Mouse (Mus musculus) midbrain, embryonic 15.5 days (tissue): Measurements from ENCODE around the gene Otud5. TPM values are rescaled to one million over a fixed set of nuclear protein-coding genes. Genes with fewer than 3 reads are reported as not detected.
A peak's percentile ranks its signal among the peaks of the same experiment; 100 is the strongest.
"Not testable (repeated sequence)": the region's sequence is repeated elsewhere in the genome, so short reads cannot be mapped to it uniquely, and the experiment has no call there.

ENCODE experiments used
- ATAC-seq: fragments of 200-750 bp; cut with Nextera tagmentation; replicated peaks from 2 replicates; pipeline ENCODE4 v1.8.0; 2017; ENCODE audit warnings: moderate TSS enrichment
- H3K27ac ChIP-seq: fragments of 300-500 bp; sonication (generic); 2 replicates; pipeline ENCODE4 v1.5.1; 2015; ENCODE audit warnings: mild to moderate bottlenecking, inconsistent platforms
- H3K27me3 ChIP-seq: fragments of 300-500 bp; sonication (generic); replicated peaks from 2 replicates; pipeline ENCODE4 v1.6.1; 2015; ENCODE audit warnings: inconsistent platforms
- H3K36me3 ChIP-seq: fragments of 300-500 bp; sonication (generic); replicated peaks from 2 replicates; pipeline ENCODE4 v1.6.1; 2015; ENCODE audit warnings: inconsistent platforms
- H3K4me1 ChIP-seq: fragments of 300-500 bp; sonication (generic); 2 replicates; pipeline ENCODE4 v1.6.1; 2015; ENCODE audit warnings: inconsistent platforms
- H3K4me2 ChIP-seq: fragments of 300-500 bp; sonication (generic); 2 replicates; pipeline ENCODE4 v1.6.1; 2015; ENCODE audit warnings: inconsistent platforms, mild to moderate bottlenecking, moderate library complexity
- H3K4me3 ChIP-seq: fragments of 300-500 bp; sonication (generic); 2 replicates; pipeline ENCODE4 v1.5.1; 2015; ENCODE audit warnings: mild to moderate bottlenecking, inconsistent platforms
- H3K9ac ChIP-seq: fragments of 300-500 bp; sonication (generic); 2 replicates; pipeline ENCODE4 v1.6.1; 2015; ENCODE audit warnings: mild to moderate bottlenecking, inconsistent platforms
- H3K9me3 ChIP-seq: fragments of 300-500 bp; sonication (generic); 2 replicates; pipeline ENCODE4 v1.6.1; 2016; ENCODE audit warnings: inconsistent platforms
- whole genome bisulfite sequencing: fragments of 180-500 bp; shearing (Covaris S2); methylation state at CpG from one replicate; pipeline ENCODE4 v1.1.7; 2015; ENCODE audit warnings: mixed read lengths; 5-methylcytosine and 5-hydroxymethylcytosine counted together
- polyA plus RNA-seq: library from polyadenylated mRNA; unstranded; fragments of >200 nt; fragmentation: Nextera tagmentation; extraction: Ambion mirVana; gene quantifications from 2 replicates; pipeline ENCODE4 v1.2.1, GENCODE M21; 2015

Otud5 gene
- polyA plus RNA-seq, 1 experiment from 2014 or later, result 49.1 TPM

- H3K4me1 ChIP-seq, result peaks cover 13% of the 10 kb centered on the region
- no peaks in the 10 kb centered on the region for H3K27me3 ChIP-seq
- 38% methylated on average over 13 of the region's 13 CpGs for WGBS
- peak overlapping the region; percentile 92 for H3K27ac ChIP-seq
- peak overlapping the region; percentile 52 for H3K9ac ChIP-seq
- peak overlapping the region; percentile 60 for H3K4me3 ChIP-seq
- no peaks in the 10 kb centered on the region; the same call in 1 of the 2 replicates for H3K36me3 ChIP-seq
- no peaks in the 10 kb centered on the region for H3K9me3 ChIP-seq
- ATAC-seq, result no peak
- H3K4me2 ChIP-seq, result peak overlapping the region; percentile 54
Observed at GRCm38 (mm10) chrX:7898211-7898610, 57.0 kb downstream of the Otud5 start.

GRCm38 (mm10) chrX:7898880-7899874 is 58.0 kb downstream of the Otud5 start, which contains the start of the genes Pqbp1 and Timm17b:
Gene Pqbp1, minus strand, starts transcription at chrX:7899269.
Gene Timm17b, plus strand, starts transcription at chrX:7899357.
- H3K4me1 ChIP-seq, result peaks cover 13% of the 10 kb centered on the region
- H3K4me3 ChIP-seq, result peak within 1 kb of the TSS; percentile 60
- no peaks in the 10 kb centered on the region for H3K9me3 ChIP-seq
- peak within 1 kb of the TSS; percentile 92 for H3K27ac ChIP-seq
- ATAC-seq, result peak; percentile 99
- no peaks in the 10 kb centered on the region for H3K27me3 ChIP-seq
- WGBS, result 19% methylated on average over 58 of the region's 62 CpGs
- no peaks in the 10 kb centered on the region; the same call in 1 of the 2 replicates for H3K36me3 ChIP-seq
- H3K4me2 ChIP-seq, result peak within 1 kb of the TSS; percentile 54
- peak within 1 kb of the TSS; percentile 55 for H3K9ac ChIP-seq

GRCm38 (mm10) chrX:7904441-7904840 is 63.3 kb downstream of the Otud5 start:
- Histone ChIP-seq H3K27me3 (no peaks in the 10 kb centered on the region), H3K4me1 (peaks cover 5% of the 10 kb centered on the region; the same call in 1 of the 2 replicates), H3K4me2 (no peak overlapping the region), H3K27ac (no peak overlapping the region), H3K36me3 (no peaks in the 10 kb centered on the region), H3K9me3 (no peaks in the 10 kb centered on the region), H3K9ac (no peak overlapping the region), H3K4me3 (no peak overlapping the region)
- WGBS, result 97% methylated on average over 5 of the region's 5 CpGs
- ATAC-seq, result no peak

GRCm38 (mm10) chrX:7907735-7908134 is 66.6 kb downstream of the Otud5 start, which contains the start of gene Gm10491:
Gene Gm10491, minus strand, starts transcription at chrX:7907835.
- no peaks in the 10 kb centered on the region for H3K4me1 ChIP-seq
- no peak within 1 kb of the TSS for H3K4me3 ChIP-seq
- no peaks in the 10 kb centered on the region for H3K36me3 ChIP-seq
- no peak for ATAC-seq
- 90% methylated on average over 5 of the region's 5 CpGs for WGBS
- no peak within 1 kb of the TSS for H3K9ac ChIP-seq
- H3K4me2 ChIP-seq, result no peak within 1 kb of the TSS
- no peaks in the 10 kb centered on the region for H3K9me3 ChIP-seq
- H3K27ac ChIP-seq, result no peak within 1 kb of the TSS
- H3K27me3 ChIP-seq, result no peaks in the 10 kb centered on the region

- not testable (repeated sequence) for H3K27ac ChIP-seq, H3K4me1 ChIP-seq, H3K9me3 ChIP-seq, H3K9ac ChIP-seq, H3K4me3 ChIP-seq, ATAC-seq, H3K36me3 ChIP-seq, H3K4me2 ChIP-seq, H3K27me3 ChIP-seq
- 95% methylated on average over 4 of the region's 4 CpGs for WGBS
Observed at GRCm38 (mm10) chrX:7909242-7909641, 68.1 kb downstream of the Otud5 start, which contains the start of gene Gm10490. Gene Gm10490, plus strand, starts transcription at chrX:7909542.

- no peak overlapping the region for H3K9ac ChIP-seq
- H3K27ac ChIP-seq, result no peak overlapping the region
- H3K9me3 ChIP-seq, result no peaks in the 10 kb centered on the region
- peak; percentile 60 for ATAC-seq
- 42% methylated on average over 6 of the region's 6 CpGs for WGBS
- H3K4me3 ChIP-seq, result no peak overlapping the region
- H3K27me3 ChIP-seq, result no peaks in the 10 kb centered on the region
- no peaks in the 10 kb centered on the region for H3K36me3 ChIP-seq
- no peak overlapping the region for H3K4me2 ChIP-seq
- H3K4me1 ChIP-seq, result no peaks in the 10 kb centered on the region
Observed at GRCm38 (mm10) chrX:7910473-7910872, 69.3 kb downstream of the Otud5 start.

- H3K27me3 ChIP-seq, H3K4me1 ChIP-seq, H3K4me2 ChIP-seq, H3K4me3 ChIP-seq, H3K9ac ChIP-seq, H3K9me3 ChIP-seq, H3K36me3 ChIP-seq, H3K27ac ChIP-seq, ATAC-seq: not testable (repeated sequence)
- 33% methylated on average over 3 of the region's 3 CpGs for WGBS
Observed at GRCm38 (mm10) chrX:7915669-7916068, 74.5 kb downstream of the Otud5 start.

GRCm38 (mm10) chrX:7917960-7918359 is 76.8 kb downstream of the Otud5 start:
- peaks cover 13% of the 10 kb centered on the region for H3K4me1 ChIP-seq
- not testable (repeated sequence) for H3K27ac ChIP-seq, H3K4me3 ChIP-seq, H3K27me3 ChIP-seq, H3K9ac ChIP-seq, ATAC-seq, H3K9me3 ChIP-seq, H3K4me2 ChIP-seq, H3K36me3 ChIP-seq
- WGBS, result 75% methylated on average over 6 of the region's 6 CpGs

GRCm38 (mm10) chrX:7919601-7920383 is 78.6 kb downstream of the Otud5 start, which contains the start of gene Pcsk1n:
Gene Pcsk1n, plus strand, starts transcription at chrX:7919822.
- ATAC-seq, result peak; percentile 92
- Histone ChIP-seq H3K9ac (peak within 1 kb of the TSS; percentile 65), H3K36me3 (0 out of 2 replicates have a peak, but pooled peaks cover 2% of the 10 kb centered on the region), H3K27me3 (no peaks in the 10 kb centered on the region), H3K27ac (peak within 1 kb of the TSS; percentile 83), H3K4me3 (peak within 1 kb of the TSS; percentile 53), H3K4me1 (peaks cover 14% of the 10 kb centered on the region), H3K9me3 (no peaks in the 10 kb centered on the region), H3K4me2 (peak within 1 kb of the TSS; percentile 68)
- 21% methylated on average over 40 of the region's 40 CpGs for WGBS

- Histone ChIP-seq H3K4me3 (peak overlapping the region; percentile 53), H3K27ac (peak overlapping the region; percentile 83; the same call in 1 of the 2 replicates), H3K4me2 (peak overlapping the region; percentile 68), H3K9ac (peak overlapping the region; percentile 65), H3K27me3 (no peaks in the 10 kb centered on the region), H3K9me3 (no peaks in the 10 kb centered on the region), H3K4me1 (peaks cover 14% of the 10 kb centered on the region), H3K36me3 (0 out of 2 replicates have a peak, but pooled peaks cover 2% of the 10 kb centered on the region)
- 18% methylated on average over 47 of the region's 48 CpGs for WGBS
- peak; percentile 13; the same call in 1 of the 2 replicates for ATAC-seq
Observed at GRCm38 (mm10) chrX:7922032-7922431, 80.9 kb downstream of the Otud5 start.
